Mouse (Mus musculus) testis, adult 2 months (tissue): ENCODE results near the gene Ltf. TPM values are rescaled to one million over a fixed set of nuclear protein-coding genes. Genes with fewer than 3 reads are reported as not detected.

Experiments used
- H3K27ac ChIP-seq: fragments of 200-500 bp; 2 replicates; pipeline ENCODE4 v1.5.1; 2012; ENCODE audit warnings: low read depth, low read length; ENCODE audit not compliant: control insufficient read depth, insufficient read depth
- H3K27me3 ChIP-seq: fragments of 200-500 bp; 2 replicates; pipeline ENCODE4 v1.6.1; 2012; ENCODE audit warnings: mild to moderate bottlenecking, low read length, moderate library complexity; ENCODE audit not compliant: control insufficient read depth, insufficient read depth
- H3K36me3 ChIP-seq: fragments of 200-500 bp; 2 replicates; pipeline ENCODE4 v1.6.1; 2012; ENCODE audit warnings: mild to moderate bottlenecking, low read length; ENCODE audit not compliant: control insufficient read depth, insufficient read depth
- H3K4me1 ChIP-seq: fragments of 200-500 bp; 2 replicates; pipeline ENCODE4 v1.6.1; 2012; ENCODE audit warnings: low read length; ENCODE audit not compliant: control insufficient read depth, insufficient read depth
- H3K4me3 ChIP-seq: fragments of 200-500 bp; 2 replicates; pipeline ENCODE4 v1.5.1; 2012; ENCODE audit warnings: low read depth, mild to moderate bottlenecking, low read length, moderate library complexity, mixed read lengths; ENCODE audit not compliant: control insufficient read depth
- CTCF ChIP-seq: fragments of 200-500 bp; IDR thresholded peaks from 2 replicates; pipeline ENCODE4 v1.5.1; 2012; ENCODE audit warnings: low read depth, mild to moderate bottlenecking, inconsistent platforms, low read length, moderate library complexity; ENCODE audit not compliant: control insufficient read depth, insufficient read depth, insufficient replicate concordance
- POLR2A ChIP-seq: fragments of 200-500 bp; IDR thresholded peaks from 2 replicates; pipeline ENCODE4 v1.6.1; 2012; ENCODE audit warnings: low read depth, mild to moderate bottlenecking, inconsistent platforms, low read length, moderate library complexity; ENCODE audit not compliant: control insufficient read depth
- polyA plus RNA-seq: library from polyadenylated mRNA; depleted of rRNA; stranded (reverse); fragments of >200 nt; gene quantifications from 2 replicates; pipeline ENCODE4 v1.2.3, GENCODE M21; 2012; rRNA removed

Ltf gene
- polyA plus RNA-seq, 1 experiment = not detected

DNA sequence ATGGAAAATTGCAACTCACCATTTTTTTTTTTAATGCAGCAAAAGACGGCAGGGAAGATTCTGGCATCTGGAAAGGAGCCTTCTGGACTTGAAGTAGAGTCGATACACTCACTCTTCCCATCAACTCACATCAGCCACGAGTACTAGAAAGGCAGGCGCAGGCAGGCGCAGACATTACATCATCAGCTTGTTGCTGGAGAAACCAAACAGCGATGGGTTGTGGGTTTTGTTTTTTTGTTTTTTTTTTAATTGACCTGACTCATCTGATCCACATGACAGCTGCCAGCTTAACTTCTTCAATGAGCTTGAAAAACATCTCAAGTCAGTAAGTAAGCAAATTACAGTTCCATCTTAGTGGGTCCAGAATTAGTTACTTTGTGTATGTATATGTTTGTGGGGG is 67.1 kb downstream of the Ltf start:
- TF ChIP-seq POLR2A (no peak), CTCF (no peak)

DNA sequence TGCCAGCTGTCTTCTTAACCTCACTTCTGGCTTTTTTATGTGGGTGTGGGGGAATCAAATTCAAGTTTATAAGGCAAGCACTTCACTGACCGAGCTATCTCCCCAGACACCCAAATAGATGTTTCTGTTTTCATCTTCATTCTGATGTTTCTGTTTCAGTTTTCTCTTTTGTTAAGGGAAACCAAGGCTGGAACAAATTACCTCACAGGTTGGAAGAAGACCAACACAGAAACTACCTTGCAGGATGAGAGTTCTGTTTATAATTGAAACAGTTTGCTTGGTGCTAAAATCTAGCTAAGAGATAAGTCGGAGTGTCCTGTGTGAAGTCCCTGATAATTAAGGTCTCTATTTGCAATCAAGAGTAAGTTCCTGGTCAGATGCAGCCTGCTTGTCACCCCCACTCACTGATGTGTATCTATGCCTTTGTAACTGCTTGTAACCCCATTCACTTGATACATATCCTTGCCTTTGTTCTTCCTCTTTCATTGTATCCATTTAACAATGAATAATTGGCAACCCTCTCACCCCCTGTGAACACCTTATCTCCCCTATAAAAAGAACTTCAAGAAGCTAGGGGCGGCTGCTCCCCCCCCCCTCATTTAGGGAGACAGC is 68.0 kb downstream of the Ltf start:
- Histone ChIP-seq H3K4me1 (no peaks in the 10 kb centered on the region; the same call in 1 of the 2 replicates), H3K27me3 (no peaks in the 10 kb centered on the region), H3K27ac (no peak overlapping the region), H3K4me3 (no peak overlapping the region), H3K36me3 (no peaks in the 10 kb centered on the region)
- TF ChIP-seq POLR2A = no peak

More for the DNA sequence above, 67.1 kb downstream of the Ltf start:
- no peaks in the 10 kb centered on the region for H3K27me3 ChIP-seq
- H3K36me3 ChIP-seq = no peaks in the 10 kb centered on the region
- H3K4me3 ChIP-seq = no peak overlapping the region
- no peak overlapping the region for H3K27ac ChIP-seq
- no peaks in the 10 kb centered on the region; the same call in 1 of the 2 replicates for H3K4me1 ChIP-seq

DNA sequence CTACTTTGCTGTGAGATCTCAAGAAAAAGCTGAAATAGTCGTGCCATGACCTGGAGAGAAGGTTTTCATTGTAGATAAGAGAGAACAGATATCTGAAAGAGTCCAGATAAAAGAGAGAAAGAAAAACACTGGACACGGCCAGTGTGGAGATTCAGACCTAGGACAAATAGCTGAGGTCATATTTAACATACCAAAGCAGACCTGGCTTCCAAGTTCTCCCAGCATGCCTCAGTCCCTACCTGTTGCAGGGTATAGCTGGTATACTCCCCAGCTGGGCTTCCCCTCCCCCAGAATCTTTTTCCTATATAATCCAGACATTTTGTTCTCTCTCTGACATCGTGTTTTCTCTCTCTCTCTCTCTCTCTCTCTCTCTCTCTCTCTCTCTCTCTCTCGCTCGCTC is 68.9 kb downstream of the Ltf start:
- H3K27me3 ChIP-seq = no peaks in the 10 kb centered on the region
- no peak for TF ChIP-seq POLR2A
- no peaks in the 10 kb centered on the region for H3K36me3 ChIP-seq
- H3K27ac ChIP-seq = no peak overlapping the region
- H3K4me3 ChIP-seq = no peak overlapping the region
- H3K4me1 ChIP-seq = no peaks in the 10 kb centered on the region; the same call in 1 of the 2 replicates

DNA sequence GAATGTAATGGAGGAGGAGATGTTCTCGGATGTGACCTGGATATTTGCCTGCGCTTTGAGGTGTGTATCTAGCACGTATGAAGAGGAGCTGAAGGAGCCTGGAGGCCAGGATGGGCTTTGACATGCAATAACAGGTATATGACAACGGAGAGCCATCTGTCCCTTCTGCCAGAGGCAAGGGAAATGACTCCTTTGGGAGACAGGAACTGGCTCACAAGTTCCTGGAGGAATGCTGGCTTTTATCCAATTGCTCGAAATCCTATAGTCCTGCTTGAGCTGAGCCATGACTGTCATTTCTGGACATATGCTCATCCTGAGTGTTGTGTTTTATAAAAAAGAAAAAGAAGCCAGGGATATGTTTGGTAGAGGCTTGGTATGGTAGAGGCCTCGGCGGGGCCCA is 69.8 kb downstream of the Ltf start:
- peaks cover 4% of the 10 kb centered on the region for H3K4me1 ChIP-seq
- H3K27me3 ChIP-seq = no peaks in the 10 kb centered on the region
- TF ChIP-seq POLR2A (no peak), CTCF (no peak)
- H3K36me3 ChIP-seq = no peaks in the 10 kb centered on the region
- H3K4me3 ChIP-seq = no peak overlapping the region
- no peak overlapping the region for H3K27ac ChIP-seq

Other genes with a start within 250 kb of the Ltf start
- 68.5 and 85.7 TPM in 2 replicates for gene Prss42, start 221.1 kb upstream of the Ltf start, polyA plus RNA-seq
- 28.9 and 30.6 TPM in 2 replicates for gene Prss44, start 205.3 kb upstream of the Ltf start, polyA plus RNA-seq
- gene Prss43, start 192.6 kb upstream of the Ltf start, polyA plus RNA-seq = 25.2 and 30.5 TPM in 2 replicates
- 66.2 and 67.9 TPM in 2 replicates for gene Prss45, start 184.7 kb upstream of the Ltf start, polyA plus RNA-seq
- gene Prss46, start 174.8 kb upstream of the Ltf start, polyA plus RNA-seq = 130 and 134 TPM in 2 replicates
- gene Prss50, start 161.3 kb upstream of the Ltf start, polyA plus RNA-seq = 52.9 and 82.3 TPM in 2 replicates
- gene Als2cl, start 139.4 kb upstream of the Ltf start, polyA plus RNA-seq = 4.1 and 4.8 TPM in 2 replicates
- gene Tmie, start 139.2 kb upstream of the Ltf start, polyA plus RNA-seq = 0.96 and 1.8 TPM in 2 replicates
- gene Fam240a, start 102.4 kb upstream of the Ltf start, polyA plus RNA-seq = not detected in 2 replicates
- 0.23 and 0.28 TPM in 2 replicates for gene Tdgf1, start 73.1 kb upstream of the Ltf start, polyA plus RNA-seq
- gene Lrrc2, start 67.7 kb upstream of the Ltf start, polyA plus RNA-seq = 0.23 and 0.25 TPM in 2 replicates
- 0.59 and 0.75 TPM in 2 replicates for gene Rtp3, start 28.7 kb upstream of the Ltf start, polyA plus RNA-seq
- 0.78 and 0.81 TPM in 2 replicates for gene Ccrl2, start 38.2 kb downstream of the Ltf start, polyA plus RNA-seq
- 131 and 135 TPM in 2 replicates for gene Lrrfip2, start 98.3 kb downstream of the Ltf start, polyA plus RNA-seq